Mouse (Mus musculus) cerebellum, adult 2 months (tissue): ENCODE measurements around the gene Pbrm1. TPM values are rescaled to one million over a fixed set of nuclear protein-coding genes. Genes with fewer than 3 reads are reported as not detected.

ENCODE experiments used
- DNase-seq, 2 experiments: peaks; one replicate each; pipeline ENCODE4 v3.0.0; 2021
- H3K27ac ChIP-seq: fragments of 200-500 bp; 2 replicates; pipeline ENCODE4 v1.5.1; 2012; ENCODE audit warnings: low read length, control low read depth, inconsistent platforms; ENCODE audit not compliant: insufficient read depth
- H3K27me3 ChIP-seq: fragments of 200-500 bp; 2 replicates; pipeline ENCODE4 v1.6.1; 2012; ENCODE audit warnings: inconsistent platforms, mild to moderate bottlenecking, low read length, moderate library complexity; ENCODE audit not compliant: control insufficient read depth, insufficient read depth
- H3K4me1 ChIP-seq: fragments of 200-500 bp; 2 replicates; pipeline ENCODE4 v1.6.1; 2011; ENCODE audit warnings: low read length; ENCODE audit not compliant: control insufficient read depth, insufficient read depth
- H3K4me3 ChIP-seq: fragments of 200-500 bp; replicated peaks from 2 replicates; pipeline ENCODE3; 2011; ENCODE audit warnings: mild to moderate bottlenecking, low read depth, low read length, control low read depth; ENCODE audit not compliant: insufficient read depth
- CTCF ChIP-seq: fragments of 200-500 bp; IDR thresholded peaks from 2 replicates; pipeline ENCODE4 v1.5.1; 2011; ENCODE audit warnings: low read depth, mild to moderate bottlenecking, control low read depth, low read length, moderate library complexity, borderline replicate concordance; ENCODE audit not compliant: insufficient read depth
- POLR2A ChIP-seq: fragments of 200-500 bp; IDR thresholded peaks from 2 replicates; pipeline ENCODE4 v1.6.1; 2011; ENCODE audit warnings: low read length, control low read depth, borderline replicate concordance; ENCODE audit not compliant: insufficient read depth
- WGBS: fragments of 180-500 bp; shearing (Covaris S2); methylation state at CpG from one replicate; pipeline ENCODE4 v1.1.7; 2018; 5-methylcytosine and 5-hydroxymethylcytosine counted together
- polyA plus RNA-seq: library from polyadenylated mRNA; depleted of rRNA; stranded (reverse); fragments of >200 nt; gene quantifications from 2 replicates; pipeline ENCODE4 v1.2.3, GENCODE M21; 2012; rRNA removed

Pbrm1 gene
- polyA plus RNA-seq, 1 experiment, result 22.2 TPM

GRCm38 (mm10) chr14:31168425-31168824 is 149.5 kb downstream of the Pbrm1 start, which contains the start of gene Stab1:
Gene Stab1, minus strand, starts transcription at chr14:31168641.
- no peak within 1 kb of the TSS for H3K4me3 ChIP-seq
- peaks cover 55% of the 10 kb centered on the region for H3K4me1 ChIP-seq
- H3K27ac ChIP-seq, result no peak within 1 kb of the TSS
- DNase-seq, result no peak
- 66% methylated on average over 10 of the region's 10 CpGs for WGBS
- TF ChIP-seq POLR2A, result no peak
- no peak for TF ChIP-seq CTCF
- H3K27me3 ChIP-seq, result no peaks in the 10 kb centered on the region

DNA sequence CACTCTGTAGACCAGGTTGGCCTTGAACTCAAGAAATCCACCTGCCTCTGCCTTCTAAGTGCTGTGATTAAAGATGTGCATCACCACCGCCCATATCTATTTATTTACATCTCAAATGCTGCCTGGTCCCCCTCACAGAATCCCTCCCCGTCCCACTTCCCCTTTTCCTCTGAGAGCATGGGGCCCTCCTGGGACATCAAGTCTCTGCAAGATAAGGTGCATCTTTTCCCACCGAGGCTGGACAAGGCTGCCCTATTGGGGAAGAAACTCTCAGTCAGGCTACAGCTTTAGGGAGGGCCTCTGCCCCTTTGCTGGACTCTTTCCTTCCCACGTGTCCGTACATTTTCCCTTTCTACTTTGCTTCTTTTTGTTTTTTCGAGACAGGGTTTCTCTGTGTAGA is 150.6 kb downstream of the Pbrm1 start:
- TF ChIP-seq CTCF (no peak), POLR2A (no peak)
- no peak for DNase-seq
- no peak overlapping the region for H3K27ac ChIP-seq
- peaks cover 58% of the 10 kb centered on the region for H3K4me1 ChIP-seq
- WGBS, result 84% methylated on average over 6 of the region's 6 CpGs
- H3K4me3 ChIP-seq, result no peak overlapping the region
- H3K27me3 ChIP-seq, result no peaks in the 10 kb centered on the region

- WGBS, result 70% methylated on average over 13 of the region's 13 CpGs
- H3K4me3 ChIP-seq, result no peak overlapping the region
- no peak for DNase-seq
- H3K27ac ChIP-seq, result no peak overlapping the region
- H3K4me1 ChIP-seq, result peaks cover 53% of the 10 kb centered on the region
- no peak for TF ChIP-seq POLR2A
- TF ChIP-seq CTCF, result no peak
- no peaks in the 10 kb centered on the region for H3K27me3 ChIP-seq
Measured at GRCm38 (mm10) chr14:31170963-31171362, 152.0 kb downstream of the Pbrm1 start.

Other genes starting within 250 kb of the Pbrm1 start
- 34.3 and 36.5 TPM in 2 replicates for gene Tmem110, start 193.5 kb upstream of the Pbrm1 start, polyA plus RNA-seq
- 1.9 and 2.4 TPM in 2 replicates for gene Mustn1, start 139.9 kb upstream of the Pbrm1 start, polyA plus RNA-seq
- 0.14 and 0.47 TPM in 2 replicates for gene Itih4, start 132.7 kb upstream of the Pbrm1 start, polyA plus RNA-seq
- gene Itih3, start 95.4 kb upstream of the Pbrm1 start, polyA plus RNA-seq, result 76.7 and 82.8 TPM in 2 replicates
- gene Itih1, start 75.8 kb upstream of the Pbrm1 start, polyA plus RNA-seq, result not detected in 2 replicates
- 15.5 and 16.2 TPM in 2 replicates for gene Nek4, start 67.8 kb upstream of the Pbrm1 start, polyA plus RNA-seq
- gene Glt8d1, start 17.7 kb upstream of the Pbrm1 start, polyA plus RNA-seq, result 79.5 and 84.4 TPM in 2 replicates
- gene Spcs1, start 17.5 kb upstream of the Pbrm1 start, polyA plus RNA-seq, result 277 and 290 TPM in 2 replicates
- gene Gnl3, start within 50 bp of the Pbrm1 start, polyA plus RNA-seq, result 47.3 and 52.1 TPM in 2 replicates
- gene Smim4, start 109.8 kb downstream of the Pbrm1 start, polyA plus RNA-seq, result 35.3 and 42.4 TPM in 2 replicates
- gene Nt5dc2, start 111.9 kb downstream of the Pbrm1 start, polyA plus RNA-seq, result 28.3 and 28.4 TPM in 2 replicates
- gene Stab1, start 149.5 kb downstream of the Pbrm1 start, polyA plus RNA-seq, result 8.6 and 9.6 TPM in 2 replicates
- gene Tnnc1, start 189.2 kb downstream of the Pbrm1 start, polyA plus RNA-seq, result 6.1 and 7.6 TPM in 2 replicates
- gene Nisch, start 197.8 kb downstream of the Pbrm1 start, polyA plus RNA-seq, result 292 and 304 TPM in 2 replicates
- gene Sema3g, start 198.7 kb downstream of the Pbrm1 start, polyA plus RNA-seq, result 3.0 and 3.2 TPM in 2 replicates
- gene Phf7, start 232.2 kb downstream of the Pbrm1 start, polyA plus RNA-seq, result 6.5 and 7.8 TPM in 2 replicates
- 128 and 131 TPM in 2 replicates for gene Bap1, start 232.3 kb downstream of the Pbrm1 start, polyA plus RNA-seq